Mouse (Mus musculus) hindbrain, postnatal 0 days (tissue): ENCODE data around the gene Daglb. TPM values are rescaled to one million over a fixed set of nuclear protein-coding genes. Genes with fewer than 3 reads are reported as not detected.
A peak's percentile ranks its signal among the peaks of the same experiment; 100 is the strongest.

ENCODE experiments used
- ATAC-seq: fragments of 200-750 bp; cut with Nextera tagmentation; 2 replicates; pipeline ENCODE4 v1.8.0; 2017; ENCODE audit warnings: mild to moderate bottlenecking, moderate TSS enrichment, moderate library complexity
- DNase-seq: peaks from one replicate; pipeline ENCODE4 v3.0.0-alpha.2; 2015; ENCODE audit warnings: low spot score
- H3K27ac ChIP-seq: fragments of 300-500 bp; sonication (generic); 2 replicates; pipeline ENCODE4 v1.5.1; 2014; ENCODE audit warnings: mild to moderate bottlenecking
- H3K27me3 ChIP-seq: fragments of 300-500 bp; sonication (generic); 2 replicates; pipeline ENCODE4 v1.6.1; 2014; ENCODE audit warnings: low read length, mixed read lengths; ENCODE audit not compliant: insufficient read depth
- H3K36me3 ChIP-seq: fragments of 300-500 bp; sonication (generic); 2 replicates; pipeline ENCODE4 v1.6.1; 2014; ENCODE audit warnings: low read length, mixed read lengths; ENCODE audit not compliant: insufficient read depth
- H3K4me1 ChIP-seq: fragments of 300-500 bp; sonication (generic); 2 replicates; pipeline ENCODE4 v1.6.1; 2014; ENCODE audit warnings: antibody characterized with exemption, low read length, mixed read lengths; ENCODE audit not compliant: insufficient read depth
- H3K4me2 ChIP-seq: fragments of 300-500 bp; sonication (generic); 2 replicates; pipeline ENCODE4 v1.6.1; 2014; ENCODE audit warnings: low read depth, mild to moderate bottlenecking, low read length, moderate library complexity, mixed read lengths
- H3K4me3 ChIP-seq: fragments of 300-500 bp; sonication (generic); 2 replicates; pipeline ENCODE4 v1.5.1; 2014; ENCODE audit warnings: low read length
- H3K9ac ChIP-seq: fragments of 300-500 bp; sonication (generic); replicated peaks from 2 replicates; pipeline ENCODE4 v1.6.1; 2014; ENCODE audit warnings: mild to moderate bottlenecking, low read length, moderate library complexity, mixed read lengths
- H3K9me3 ChIP-seq: fragments of 300-500 bp; sonication (generic); 2 replicates; pipeline ENCODE4 v1.6.1; 2016; ENCODE audit warnings: low read length, mixed read lengths
- CTCF ChIP-seq: IDR thresholded peaks from 2 replicates; pipeline ENCODE4 v1.5.1; 2016; ENCODE audit warnings: antibody characterized with exemption, control low read depth, low read depth
- WGBS: fragments of 180-500 bp; shearing (Covaris S2); extraction: QIAGEN DNeasy Blood & Tissue Kit; methylation state at CpG from one replicate; pipeline ENCODE4 v1.1.7; 2014; 5-methylcytosine and 5-hydroxymethylcytosine counted together
- polyA plus RNA-seq: library from polyadenylated mRNA; unstranded; fragments of >200 nt; fragmentation: Nextera tagmentation; extraction: Ambion mirVana; gene quantifications from 2 replicates; pipeline ENCODE4 v1.2.1, GENCODE M21; 2015
- total RNA-seq: library from RNA; depleted of rRNA; stranded (reverse); fragments of >200 nt; gene quantifications from 2 replicates; pipeline ENCODE4 v1.2.3, GENCODE M21; 2014

Gene Daglb
- total and polyA plus RNA-seq, 2 experiments from 2014 or later: 20.3 to 30.1 TPM

- DNase-seq: no peak
- H3K4me3 ChIP-seq: no peak overlapping the region
- ATAC-seq: no peak
- no peak for TF ChIP-seq CTCF
- WGBS: 97% methylated on average over 5 of the region's 5 CpGs
- H3K27ac ChIP-seq: no peak overlapping the region
- peaks cover 31% of the 10 kb centered on the region for H3K36me3 ChIP-seq
- H3K4me1 ChIP-seq: no peaks in the 10 kb centered on the region
- no peaks in the 10 kb centered on the region for H3K27me3 ChIP-seq
- no peaks in the 10 kb centered on the region for H3K9me3 ChIP-seq
- H3K9ac ChIP-seq: no peak overlapping the region
- H3K4me2 ChIP-seq: no peak overlapping the region
Measured at GRCm38 (mm10) chr5:143514878-143515277, 50.5 kb downstream of the Daglb start.

GRCm38 (mm10) chr5:143517005-143517404, 52.6 kb downstream of the Daglb start:
- no peak for ATAC-seq
- 87% methylated on average over 11 of the region's 11 CpGs for WGBS

DNA sequence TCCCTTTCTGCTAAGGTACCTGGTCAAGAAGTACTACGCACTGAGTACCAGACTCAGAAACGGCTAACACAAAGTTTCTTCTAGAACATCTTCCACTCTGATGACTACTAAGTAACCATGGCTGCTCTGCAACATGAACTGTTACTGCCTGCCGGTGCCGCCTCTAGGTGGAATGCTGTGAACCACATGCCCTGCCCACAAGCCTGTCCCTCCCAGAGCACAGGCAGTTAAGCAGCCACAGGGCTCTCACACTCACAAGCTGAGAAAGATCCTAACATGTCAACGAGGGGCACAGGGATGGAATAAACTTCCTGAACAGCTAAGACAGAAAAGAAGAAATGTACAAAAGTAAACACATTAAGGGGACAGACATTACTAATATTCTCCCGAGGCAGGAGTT, 53.1 kb downstream of the Daglb start:
- no peak overlapping the region for H3K4me3 ChIP-seq
- WGBS: 81% methylated on average over 6 of the region's 6 CpGs

More at GRCm38 (mm10) chr5:143517005-143517404, 52.6 kb downstream of the Daglb start:
- Histone ChIP-seq H3K9ac (no peak overlapping the region), H3K27ac (no peak overlapping the region), H3K27me3 (no peaks in the 10 kb centered on the region), H3K4me3 (no peak overlapping the region), H3K4me1 (no peaks in the 10 kb centered on the region), H3K36me3 (peaks cover 31% of the 10 kb centered on the region), H3K4me2 (no peak overlapping the region), H3K9me3 (no peaks in the 10 kb centered on the region)
- no peak for TF ChIP-seq CTCF
- DNase-seq: no peak

GRCm38 (mm10) chr5:143518045-143518591, 53.7 kb downstream of the Daglb start:
- WGBS: 86% methylated on average over 6 of the region's 6 CpGs
- no peak overlapping the region for H3K9ac ChIP-seq
- no peak for DNase-seq

More for the DNA sequence above, 53.1 kb downstream of the Daglb start:
- Histone ChIP-seq H3K4me1 (no peaks in the 10 kb centered on the region), H3K27ac (no peak overlapping the region), H3K9ac (no peak overlapping the region), H3K36me3 (peaks cover 31% of the 10 kb centered on the region), H3K27me3 (no peaks in the 10 kb centered on the region), H3K4me2 (no peak overlapping the region), H3K9me3 (no peaks in the 10 kb centered on the region)
- DNase-seq (no peak), ATAC-seq (no peak)
- TF ChIP-seq CTCF: no peak

GRCm38 (mm10) chr5:143520415-143520814, 56.0 kb downstream of the Daglb start:
- H3K4me3 ChIP-seq: no peak overlapping the region
- H3K4me2 ChIP-seq: no peak overlapping the region
- no peak overlapping the region for H3K9ac ChIP-seq
- H3K27ac ChIP-seq: no peak overlapping the region
- no peaks in the 10 kb centered on the region for H3K9me3 ChIP-seq
- 0 out of 2 replicates have a peak, but pooled peaks cover 6% of the 10 kb centered on the region for H3K36me3 ChIP-seq
- peaks cover 4% of the 10 kb centered on the region; the same call in 1 of the 2 replicates for H3K4me1 ChIP-seq
- no peak for ATAC-seq
- no peak for DNase-seq
- TF ChIP-seq CTCF: no peak
- 86% methylated on average over 2 of the region's 2 CpGs for WGBS
- H3K27me3 ChIP-seq: no peaks in the 10 kb centered on the region

More at GRCm38 (mm10) chr5:143518045-143518591, 53.7 kb downstream of the Daglb start:
- H3K9me3 ChIP-seq: no peaks in the 10 kb centered on the region
- no peak overlapping the region for H3K4me2 ChIP-seq
- H3K4me3 ChIP-seq: no peak overlapping the region
- no peak for ATAC-seq
- H3K4me1 ChIP-seq: no peaks in the 10 kb centered on the region
- no peak overlapping the region for H3K27ac ChIP-seq
- H3K27me3 ChIP-seq: no peaks in the 10 kb centered on the region
- H3K36me3 ChIP-seq: peaks cover 28% of the 10 kb centered on the region
- TF ChIP-seq CTCF: no peak

GRCm38 (mm10) chr5:143522882-143523281, 58.5 kb downstream of the Daglb start:
- TF ChIP-seq CTCF: no peak
- DNase-seq: no peak
- no peak for ATAC-seq
- Histone ChIP-seq H3K27me3 (no peaks in the 10 kb centered on the region), H3K4me1 (peaks cover 16% of the 10 kb centered on the region), H3K4me3 (no peak overlapping the region), H3K9me3 (no peaks in the 10 kb centered on the region), H3K36me3 (no peaks in the 10 kb centered on the region), H3K27ac (no peak overlapping the region), H3K4me2 (no peak overlapping the region), H3K9ac (no peak overlapping the region)
- 94% methylated on average over 3 of the region's 3 CpGs for WGBS

DNA sequence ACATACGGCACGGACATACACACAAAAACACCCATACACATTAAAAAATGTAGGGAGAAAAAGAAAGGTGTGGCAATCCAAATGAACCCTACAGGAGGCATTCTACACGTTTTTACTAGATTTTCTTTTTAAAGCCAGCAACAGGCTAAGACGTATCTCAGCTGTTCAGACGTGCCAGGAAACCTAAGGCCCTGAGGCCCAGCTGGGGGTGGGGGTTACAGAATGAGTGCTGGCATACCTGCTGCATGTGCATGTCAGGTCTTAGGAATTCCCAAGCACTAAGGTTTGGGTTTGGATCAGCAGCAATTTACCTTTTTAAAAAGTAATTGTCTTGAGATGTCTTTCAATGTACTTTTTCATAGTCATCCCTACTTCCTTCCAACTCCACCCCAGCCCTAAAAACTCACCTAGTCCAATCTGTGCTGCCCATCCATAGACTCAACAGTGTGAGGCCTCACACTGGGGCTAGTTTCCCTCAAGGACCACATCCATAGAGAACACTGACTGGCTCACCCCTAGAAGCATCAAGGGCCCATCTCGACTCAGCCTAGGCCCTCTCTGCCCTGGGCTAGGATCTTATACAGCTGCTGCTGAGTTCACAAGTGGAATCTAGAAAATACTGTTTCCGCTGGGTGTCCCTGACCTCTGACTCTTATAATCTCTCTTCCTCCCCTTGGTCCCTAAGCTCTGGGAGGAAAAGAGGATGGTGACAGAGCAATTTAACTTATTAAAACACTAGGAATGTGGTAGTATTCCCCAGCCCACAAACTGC, 61.3 kb downstream of the Daglb start:
- 68% methylated on average over 7 of the region's 7 CpGs for WGBS
- TF ChIP-seq CTCF: no peak
- Histone ChIP-seq H3K9me3 (no peaks in the 10 kb centered on the region), H3K36me3 (no peaks in the 10 kb centered on the region), H3K27ac (no peak overlapping the region), H3K9ac (0 out of 2 replicates have a peak overlapping the region, but pooled peaks have one; percentile 19), H3K4me1 (peaks cover 19% of the 10 kb centered on the region), H3K4me2 (peak overlapping the region; percentile 64), H3K4me3 (peak overlapping the region; percentile 96; the same call in 1 of the 2 replicates), H3K27me3 (no peaks in the 10 kb centered on the region)
- DNase-seq (no peak), ATAC-seq (no peak)
